Mouse (Mus musculus) stomach, postnatal 0 days (tissue): ENCODE measurements around the gene Tmprss6. TPM values are rescaled to one million over a fixed set of nuclear protein-coding genes. Genes with fewer than 3 reads are reported as not detected.

ENCODE experiments used
- ATAC-seq: fragments of 200-750 bp; cut with Nextera tagmentation; 2 replicates; pipeline ENCODE4 v1.8.0; 2017; ENCODE audit not compliant: low FRiP score, low TSS enrichment
- DNase-seq: peaks from one replicate; pipeline ENCODE4 v3.0.0-alpha.2; 2016; ENCODE audit warnings: low spot score
- H3K27ac ChIP-seq: fragments of 300-500 bp; sonication (generic); replicated peaks from 2 replicates; pipeline ENCODE4 v1.5.1; 2014; ENCODE audit warnings: mild to moderate bottlenecking, control low read depth
- H3K27me3 ChIP-seq: fragments of 300-500 bp; sonication (generic); 2 replicates; pipeline ENCODE4 v1.6.1; 2014; ENCODE audit warnings: low read length; ENCODE audit not compliant: control insufficient read depth, insufficient read depth
- H3K36me3 ChIP-seq: fragments of 300-500 bp; sonication (generic); 2 replicates; pipeline ENCODE4 v1.6.1; 2014; ENCODE audit warnings: low read length, mixed read lengths; ENCODE audit not compliant: control insufficient read depth, insufficient read depth
- H3K4me1 ChIP-seq: fragments of 300-500 bp; sonication (generic); replicated peaks from 2 replicates; pipeline ENCODE4 v1.6.1; 2014; ENCODE audit warnings: antibody characterized with exemption; ENCODE audit not compliant: control insufficient read depth, insufficient read depth
- H3K4me2 ChIP-seq: fragments of 300-500 bp; sonication (generic); replicated peaks from 2 replicates; pipeline ENCODE4 v1.6.1; 2014; ENCODE audit warnings: low read depth, mild to moderate bottlenecking, control low read depth, moderate library complexity
- H3K4me3 ChIP-seq: fragments of 300-500 bp; sonication (generic); 2 replicates; pipeline ENCODE4 v1.5.1; 2014; ENCODE audit warnings: low read depth, low read length, control low read depth
- H3K9ac ChIP-seq: fragments of 300-500 bp; sonication (generic); 2 replicates; pipeline ENCODE4 v1.6.1; 2014; ENCODE audit warnings: mild to moderate bottlenecking, low read length, control low read depth, mixed read lengths
- H3K9me3 ChIP-seq: fragments of 300-500 bp; sonication (generic); 2 replicates; pipeline ENCODE4 v1.6.1; 2016; ENCODE audit warnings: low read length; ENCODE audit not compliant: control insufficient read depth
- CTCF ChIP-seq: IDR thresholded peaks from 2 replicates; pipeline ENCODE4 v1.5.1; 2016; ENCODE audit warnings: antibody characterized with exemption, low read depth, mild to moderate bottlenecking, moderate library complexity
- EP300 ChIP-seq: optimal IDR thresholded peaks from 2 replicates; pipeline ENCODE3; 2016; ENCODE audit warnings: antibody characterized with exemption
- WGBS: fragments of 180-500 bp; shearing (Covaris S2); extraction: QIAGEN DNeasy Blood & Tissue Kit; methylation state at CpG from one replicate; pipeline ENCODE4 v1.1.7; 2014; 5-methylcytosine and 5-hydroxymethylcytosine counted together
- polyA plus RNA-seq: library from polyadenylated mRNA; unstranded; fragments of >200 nt; fragmentation: Nextera tagmentation; extraction: Ambion mirVana; gene quantifications from 2 replicates; pipeline ENCODE4 v1.2.1, GENCODE M21; 2015

Gene Tmprss6
- polyA plus RNA-seq, 1 experiment from 2014 or later, result 0.50 TPM

DNA sequence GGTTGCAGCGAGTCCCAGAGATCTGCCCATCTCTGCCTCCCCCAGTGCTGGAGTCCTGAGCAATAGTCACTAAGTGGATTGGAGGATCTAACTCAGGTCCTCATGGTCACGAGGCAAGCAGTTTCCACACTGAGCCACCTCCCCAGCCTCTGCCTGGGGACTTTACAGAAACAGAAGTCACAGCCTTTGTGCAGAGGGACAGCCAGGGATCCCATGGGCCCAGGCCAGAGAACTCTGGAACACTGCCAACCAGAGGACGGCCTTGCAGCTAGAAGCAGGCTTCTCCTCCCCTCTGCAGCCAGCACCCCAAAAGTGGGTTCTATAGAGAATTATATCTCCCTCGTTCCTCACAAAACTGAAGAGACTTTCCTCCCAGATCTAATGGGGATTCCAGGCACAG lies 66.5 kb downstream of the Tmprss6 start:
- Histone ChIP-seq H3K4me3 (no peak overlapping the region), H3K36me3 (no peaks in the 10 kb centered on the region), H3K9ac (peak overlapping the region; percentile 27; the same call in 1 of the 2 replicates), H3K27me3 (no peaks in the 10 kb centered on the region), H3K4me1 (peaks cover 19% of the 10 kb centered on the region), H3K27ac (peak overlapping the region; percentile 66), H3K4me2 (no peak overlapping the region; the same call in 1 of the 2 replicates), H3K9me3 (no peaks in the 10 kb centered on the region)
- no peak for ATAC-seq
- DNase-seq, result peak; percentile 57
- WGBS, result 37% methylated on average over 4 of the region's 4 CpGs
- no peak for TF ChIP-seq CTCF
- no peak for TF ChIP-seq EP300

DNA sequence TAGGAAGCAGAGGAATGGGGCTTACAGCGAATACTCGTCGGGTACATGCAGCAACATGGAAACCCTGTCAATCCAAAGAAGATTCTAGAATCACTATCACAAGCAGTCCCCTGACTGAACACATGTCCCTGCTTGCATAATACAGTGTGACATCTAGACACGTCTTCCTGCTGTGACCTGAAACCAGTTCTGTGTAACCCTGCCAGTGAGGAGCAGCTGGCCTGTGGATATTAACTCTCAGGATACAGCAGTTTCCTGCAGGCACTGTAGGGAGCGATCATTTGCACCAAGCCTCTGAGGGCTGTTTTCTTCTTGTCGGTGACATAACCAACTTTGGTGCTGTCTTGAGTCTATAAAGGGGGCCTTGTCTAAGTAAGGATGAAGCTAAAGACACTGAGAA lies 67.1 kb downstream of the Tmprss6 start:
- Histone ChIP-seq H3K4me1 (peaks cover 19% of the 10 kb centered on the region), H3K4me2 (no peak overlapping the region), H3K9me3 (no peaks in the 10 kb centered on the region), H3K27me3 (no peaks in the 10 kb centered on the region), H3K9ac (no peak overlapping the region), H3K27ac (no peak overlapping the region), H3K4me3 (no peak overlapping the region), H3K36me3 (no peaks in the 10 kb centered on the region)
- no peak for DNase-seq
- no peak for TF ChIP-seq CTCF
- no peak for TF ChIP-seq EP300
- ATAC-seq, result no peak
- 56% methylated on average over 6 of the region's 6 CpGs for WGBS

DNA sequence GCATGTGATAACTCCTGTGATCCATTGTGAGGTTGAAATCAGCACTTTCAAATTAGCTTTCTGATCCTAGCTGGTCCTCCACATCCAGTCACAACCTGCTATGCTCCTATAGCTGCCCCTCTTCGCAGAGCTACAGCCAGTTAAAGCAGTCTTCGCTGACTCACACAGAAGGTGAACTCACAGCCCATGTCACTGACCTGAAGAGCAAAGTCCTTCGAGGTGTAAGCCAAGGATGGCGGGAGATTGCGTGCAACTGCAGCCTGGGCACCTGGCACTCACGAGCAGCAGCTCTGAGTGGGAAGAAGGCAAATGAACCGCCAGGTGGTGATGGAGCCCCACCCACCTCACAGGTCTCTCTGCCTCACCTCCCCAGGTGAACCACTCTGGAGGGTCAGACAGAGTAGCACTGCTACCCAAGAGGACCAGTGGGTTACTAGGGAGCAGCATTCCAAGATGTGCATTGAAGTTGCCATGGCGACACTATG lies 72.9 kb downstream of the Tmprss6 start, which contains the start of gene Tex33:
Gene Tex33 (minus strand): TSS at position 435 of the 485 bp plus-strand sequence.
- Histone ChIP-seq H3K4me1 (no peaks in the 10 kb centered on the region), H3K27ac (no peak within 1 kb of the TSS), H3K9ac (no peak within 1 kb of the TSS), H3K4me3 (no peak within 1 kb of the TSS), H3K27me3 (no peaks in the 10 kb centered on the region), H3K4me2 (no peak within 1 kb of the TSS), H3K36me3 (no peaks in the 10 kb centered on the region), H3K9me3 (no peaks in the 10 kb centered on the region)
- ATAC-seq (peak; percentile 22; the same call in 1 of the 2 replicates), DNase-seq (peak; percentile 27)
- no peak for TF ChIP-seq EP300
- TF ChIP-seq CTCF, result peak; percentile 31
- 70% methylated on average over 8 of the region's 8 CpGs for WGBS

DNA sequence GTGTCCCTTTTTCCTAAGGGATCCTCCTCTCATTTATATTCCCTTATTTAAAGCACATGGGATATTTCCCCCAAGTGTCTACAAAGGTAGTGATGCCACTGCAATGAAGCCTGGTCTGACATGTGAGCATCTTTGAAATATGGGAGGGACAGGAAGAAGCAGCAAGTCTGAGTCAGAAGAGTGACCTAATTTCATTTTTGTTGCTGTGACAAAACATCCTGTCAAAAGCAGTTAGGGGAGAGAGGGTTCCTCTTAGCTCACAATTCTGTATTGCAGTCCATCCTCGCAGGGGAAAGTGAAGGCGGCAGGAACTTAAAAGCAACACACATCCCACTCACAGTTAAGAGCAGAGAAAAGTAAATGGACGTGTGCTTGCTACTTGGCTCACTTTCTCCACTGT lies 77.6 kb downstream of the Tmprss6 start:
- no peaks in the 10 kb centered on the region for H3K36me3 ChIP-seq
- H3K9ac ChIP-seq, result no peak overlapping the region
- TF ChIP-seq EP300, result no peak
- TF ChIP-seq CTCF, result no peak
- 64% methylated on average over 3 of the region's 3 CpGs for WGBS
- DNase-seq (no peak), ATAC-seq (no peak)
- no peak overlapping the region for H3K4me3 ChIP-seq
- H3K27me3 ChIP-seq, result no peaks in the 10 kb centered on the region
- H3K27ac ChIP-seq, result no peak overlapping the region
- no peak overlapping the region for H3K4me2 ChIP-seq
- no peaks in the 10 kb centered on the region for H3K4me1 ChIP-seq
- H3K9me3 ChIP-seq, result no peaks in the 10 kb centered on the region

Other genes starting within 250 kb of the Tmprss6 start
- gene Ncf4, start 223.8 kb downstream of the Tmprss6 start, polyA plus RNA-seq, result 2.7 and 2.9 TPM in 2 replicates
- gene Csf2rb2, start 162.9 kb downstream of the Tmprss6 start, polyA plus RNA-seq, result 0.17 and 0.24 TPM in 2 replicates
- 0.99 and 1.0 TPM in 2 replicates for gene Csf2rb, start 142.9 kb downstream of the Tmprss6 start, polyA plus RNA-seq
- not detected in 2 replicates for gene Tex33, start 72.7 kb downstream of the Tmprss6 start, polyA plus RNA-seq
- gene Tst, start 62.7 kb downstream of the Tmprss6 start, polyA plus RNA-seq, result 153 and 177 TPM in 2 replicates
- 5.6 and 5.7 TPM in 2 replicates for gene Mpst, start 62.2 kb downstream of the Tmprss6 start, polyA plus RNA-seq
- gene Kctd17, start 40.1 kb downstream of the Tmprss6 start, polyA plus RNA-seq, result 25.9 and 26.2 TPM in 2 replicates
- 0.24 and 0.30 TPM in 2 replicates for gene Il2rb, start 26.6 kb upstream of the Tmprss6 start, polyA plus RNA-seq
- 20.2 and 24.6 TPM in 2 replicates for gene C1qtnf6, start 62.8 kb upstream of the Tmprss6 start, polyA plus RNA-seq
- 0.02 and 0.08 TPM in 2 replicates for gene Sstr3, start 76.1 kb upstream of the Tmprss6 start, polyA plus RNA-seq
- gene Rac2, start 104.1 kb upstream of the Tmprss6 start, polyA plus RNA-seq, result 6.4 and 8.0 TPM in 2 replicates
- gene Cyth4, start 128.4 kb upstream of the Tmprss6 start, polyA plus RNA-seq, result 5.2 and 5.8 TPM in 2 replicates